Mouse (Mus musculus) left cerebral cortex, adult 8-10 months (tissue): Measurements from ENCODE around the gene D5Ertd579e. TPM values are rescaled to one million over a fixed set of nuclear protein-coding genes. Genes with fewer than 3 reads are reported as not detected.

Experiments used
- DNase-seq, 2 experiments: peaks; one replicate each; pipeline ENCODE4 v3.0.0; 2022; ENCODE audit warnings: low spot score in 2 of 2
- total RNA-seq, 4 experiments: library from RNA; stranded (reverse); gene quantifications; 2 replicates each; pipeline ENCODE4 v1.2.4; 2022

D5Ertd579e gene
- total RNA-seq: 100 to 1,000 TPM in 2 of 4 experiments, 10 to 100 TPM in 2; 91.1 to 114 (median 96.7) TPM

DNA sequence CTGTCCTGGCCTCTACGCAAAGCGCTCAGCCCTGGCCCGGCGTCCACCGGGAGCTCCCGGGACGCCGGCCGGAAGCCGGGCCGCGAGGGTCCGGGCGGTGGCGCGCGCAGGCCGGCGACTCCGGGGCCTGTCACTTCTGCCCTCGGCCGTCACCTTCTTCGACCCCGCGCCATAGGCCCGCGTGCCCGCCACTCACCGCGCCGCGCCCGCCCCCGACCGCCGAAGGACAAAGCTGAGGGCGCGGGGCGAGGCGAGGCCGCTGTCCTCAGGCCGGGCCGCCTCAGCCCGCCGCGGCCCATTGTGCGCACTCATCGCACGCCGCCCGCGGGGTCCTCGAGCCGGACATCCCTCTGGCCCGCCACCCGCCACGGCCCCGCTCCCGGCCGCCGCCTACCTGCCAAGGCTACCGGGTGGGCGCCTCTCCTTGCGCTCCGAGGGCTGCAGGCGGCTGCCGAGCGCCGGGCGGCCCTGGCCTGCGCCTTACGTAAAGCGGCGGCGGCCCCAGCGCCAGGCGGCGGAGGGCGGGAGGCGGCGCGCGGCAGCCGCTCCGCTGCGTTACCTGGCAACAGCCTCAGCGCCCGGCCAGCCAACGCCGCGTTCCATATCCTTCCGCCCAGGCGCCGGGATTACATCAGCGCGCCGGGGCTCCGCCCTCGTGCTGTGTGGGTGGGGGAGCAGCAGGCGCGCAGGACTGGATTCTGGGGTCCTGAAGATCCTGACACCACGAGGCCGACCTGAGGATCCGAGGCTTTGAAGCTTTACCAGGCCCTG, at the start of gene D5Ertd579e:
Gene D5Ertd579e, minus strand, starts transcription at position 564 of the 771 bp plus-strand sequence.
- DNase-seq: peak; percentile 86 to 94

DNA sequence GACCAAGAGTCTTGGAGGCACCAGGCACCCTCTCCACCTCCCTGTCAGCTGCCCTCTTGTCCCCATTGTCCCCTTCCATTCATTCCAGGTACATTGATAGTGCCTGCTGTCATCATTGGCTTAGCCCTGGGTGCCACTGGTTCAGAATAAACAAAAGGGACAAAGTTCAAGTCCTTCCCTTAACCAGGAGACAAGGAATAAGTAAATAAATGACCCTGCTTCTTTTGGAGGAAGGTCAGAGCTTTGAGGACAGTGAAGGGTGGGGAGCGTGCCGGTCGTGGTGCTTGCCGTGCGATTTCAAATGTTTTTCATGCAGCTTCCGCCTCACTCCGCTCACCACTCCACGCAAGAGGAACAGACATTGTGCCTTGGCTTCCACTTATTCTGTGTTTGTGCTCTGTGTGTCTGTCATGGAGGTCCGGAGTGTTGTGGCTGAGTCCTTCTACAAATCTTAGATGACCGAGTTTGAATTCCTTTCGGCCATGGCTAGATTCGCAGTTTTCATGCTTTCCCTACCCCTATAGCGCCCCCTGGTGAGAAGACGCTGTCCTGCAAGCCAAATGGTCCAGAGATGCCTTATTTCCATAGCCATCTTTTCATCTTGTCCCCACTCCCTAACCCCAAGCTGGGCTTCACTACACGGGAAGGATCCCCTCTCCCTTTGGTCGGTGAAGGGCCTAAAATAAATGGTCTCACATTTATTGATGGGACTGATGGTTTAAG, 46.5 kb upstream of the D5Ertd579e start:
- DNase-seq: peak in 1 of 2 experiments; percentile 94

DNA sequence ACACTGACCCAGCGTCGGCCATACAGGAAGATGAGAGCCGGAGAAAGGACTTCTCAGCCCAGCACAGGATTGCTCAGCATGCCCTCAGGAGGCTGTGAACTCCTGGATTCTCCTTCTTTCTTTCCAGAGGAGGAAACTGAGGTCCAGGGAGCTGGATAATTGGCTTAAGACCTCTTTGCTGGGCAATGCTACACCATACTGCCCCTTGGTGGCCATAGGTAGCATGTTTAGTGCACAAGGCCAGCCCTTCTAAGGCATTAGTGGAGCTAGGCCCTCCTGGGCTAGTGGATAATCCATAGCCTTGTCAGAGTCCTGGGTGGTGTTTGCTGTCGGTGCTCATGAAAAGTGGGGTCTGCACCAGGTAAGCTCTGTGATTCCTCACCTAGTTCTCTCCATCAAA, 44.0 kb upstream of the D5Ertd579e start:
- no peak for DNase-seq

DNA sequence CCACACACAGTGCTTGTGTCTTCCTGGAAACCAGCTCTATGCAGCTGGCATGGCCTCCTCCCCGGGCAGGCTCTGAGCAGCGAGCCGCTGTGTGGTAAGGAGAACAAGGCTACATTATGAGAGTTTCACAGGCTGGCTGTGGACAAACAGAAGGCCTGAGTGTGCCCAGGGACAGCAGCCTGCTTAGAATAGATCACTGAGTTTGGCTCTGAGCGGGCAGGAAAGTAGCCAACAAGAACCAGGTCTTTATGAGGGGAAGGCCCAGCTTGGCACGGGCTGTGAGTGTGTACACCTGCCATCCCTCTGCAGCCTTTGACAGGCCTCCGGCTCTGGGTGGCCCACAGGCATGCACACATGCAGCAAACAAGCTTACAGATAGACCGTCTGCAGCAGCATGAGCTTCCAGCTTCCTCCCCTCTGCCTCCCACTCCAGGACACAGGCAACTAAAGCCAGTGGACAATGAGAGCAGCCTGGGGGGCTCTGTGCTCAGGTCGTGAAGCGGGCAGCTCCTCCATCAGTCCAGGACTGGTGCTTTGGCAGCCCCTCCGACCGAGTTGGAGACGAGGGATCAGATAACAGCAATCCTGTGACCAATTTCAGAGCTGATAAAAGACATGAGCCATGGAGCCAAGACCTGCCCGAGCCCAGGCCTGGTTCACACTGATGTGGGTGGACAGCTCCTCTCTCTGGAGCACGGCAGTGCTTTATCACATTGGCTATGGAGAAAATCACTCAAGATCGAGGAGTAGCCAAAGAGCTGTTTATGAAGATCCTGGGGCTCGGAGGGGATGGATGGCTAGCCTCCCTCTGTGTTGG, 43.2 kb upstream of the D5Ertd579e start:
- DNase-seq: peak; percentile 33 to 86

DNA sequence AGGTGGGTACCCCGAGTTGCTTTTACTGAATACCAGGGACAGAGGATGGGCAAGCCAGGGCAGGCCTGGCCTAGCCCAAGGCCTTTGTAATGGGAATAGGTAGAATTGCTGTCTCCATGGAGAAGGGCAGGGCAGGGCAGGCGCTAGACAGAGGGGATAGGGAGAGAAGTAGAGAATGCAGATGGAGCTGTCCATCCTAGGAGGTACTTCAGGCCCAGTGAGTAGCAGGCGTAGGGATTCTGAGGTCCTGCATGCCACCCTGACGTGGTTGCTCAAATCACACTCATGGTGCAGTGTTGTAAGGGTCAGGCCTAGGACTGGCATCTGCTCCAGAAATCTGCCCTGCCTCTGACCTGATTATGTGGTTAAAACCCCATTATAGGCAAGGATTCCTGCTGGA, 41.9 kb upstream of the D5Ertd579e start:
- no peak for DNase-seq

DNA sequence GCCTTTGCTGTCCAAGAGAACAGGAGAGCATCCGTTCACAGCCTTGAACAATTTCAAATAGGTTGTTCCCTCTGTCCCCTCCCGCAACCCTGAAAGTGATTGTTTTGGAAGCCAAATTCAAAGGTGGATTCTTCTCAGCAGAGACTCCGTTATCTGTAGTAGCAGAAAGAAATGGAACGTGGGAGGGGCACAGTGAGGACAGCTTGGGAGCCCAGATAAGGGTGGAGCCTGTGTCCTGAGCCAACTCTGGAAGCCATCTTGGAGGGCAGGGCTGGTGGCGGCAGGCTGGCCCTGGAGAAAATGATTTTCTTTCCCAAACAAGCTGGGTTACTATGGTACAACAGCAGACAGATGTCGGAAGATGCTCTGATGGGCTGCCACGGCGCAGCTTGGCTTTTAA, 40.2 kb upstream of the D5Ertd579e start:
- DNase-seq: no peak

DNA sequence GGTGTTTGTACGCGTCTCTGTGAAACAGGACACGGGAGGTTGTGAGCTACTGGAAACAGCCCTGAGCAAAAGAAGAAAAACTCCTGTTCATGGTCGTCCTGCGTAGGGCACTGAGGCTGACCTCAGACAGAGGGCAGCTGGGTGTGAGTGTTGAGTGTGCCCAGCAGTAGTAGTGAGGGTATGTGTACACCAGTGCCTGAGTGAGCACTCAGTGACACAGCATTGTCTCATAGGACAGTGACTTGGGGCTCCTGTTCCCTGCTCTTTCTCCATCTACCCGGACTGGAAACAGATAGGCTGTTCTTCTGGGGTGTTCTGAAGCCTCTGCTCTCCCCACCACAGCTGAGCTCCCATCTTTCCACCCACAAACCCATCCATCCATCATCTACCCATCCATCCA, 39.3 kb upstream of the D5Ertd579e start:
- no peak for DNase-seq

DNA sequence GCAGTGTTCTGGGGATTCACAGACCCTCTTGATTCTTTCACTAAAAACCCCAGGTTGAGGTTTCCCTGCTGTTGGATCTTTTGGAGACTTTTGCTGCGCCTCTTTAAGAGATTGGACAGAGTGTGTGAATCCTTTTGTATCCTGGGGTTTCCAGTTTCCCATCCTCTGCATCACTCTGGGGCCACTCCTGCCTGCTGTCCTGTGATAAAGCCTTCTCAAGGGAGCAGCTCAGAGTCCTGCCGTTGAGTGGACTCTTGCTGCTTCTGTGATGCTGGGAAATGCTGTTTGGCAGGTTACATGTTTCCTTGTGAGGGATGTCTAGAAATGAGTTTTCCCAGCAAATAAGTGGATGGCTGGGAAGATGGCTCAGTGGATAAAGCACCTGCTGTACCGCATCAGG, 37.6 kb upstream of the D5Ertd579e start:
- DNase-seq: no peak

DNA sequence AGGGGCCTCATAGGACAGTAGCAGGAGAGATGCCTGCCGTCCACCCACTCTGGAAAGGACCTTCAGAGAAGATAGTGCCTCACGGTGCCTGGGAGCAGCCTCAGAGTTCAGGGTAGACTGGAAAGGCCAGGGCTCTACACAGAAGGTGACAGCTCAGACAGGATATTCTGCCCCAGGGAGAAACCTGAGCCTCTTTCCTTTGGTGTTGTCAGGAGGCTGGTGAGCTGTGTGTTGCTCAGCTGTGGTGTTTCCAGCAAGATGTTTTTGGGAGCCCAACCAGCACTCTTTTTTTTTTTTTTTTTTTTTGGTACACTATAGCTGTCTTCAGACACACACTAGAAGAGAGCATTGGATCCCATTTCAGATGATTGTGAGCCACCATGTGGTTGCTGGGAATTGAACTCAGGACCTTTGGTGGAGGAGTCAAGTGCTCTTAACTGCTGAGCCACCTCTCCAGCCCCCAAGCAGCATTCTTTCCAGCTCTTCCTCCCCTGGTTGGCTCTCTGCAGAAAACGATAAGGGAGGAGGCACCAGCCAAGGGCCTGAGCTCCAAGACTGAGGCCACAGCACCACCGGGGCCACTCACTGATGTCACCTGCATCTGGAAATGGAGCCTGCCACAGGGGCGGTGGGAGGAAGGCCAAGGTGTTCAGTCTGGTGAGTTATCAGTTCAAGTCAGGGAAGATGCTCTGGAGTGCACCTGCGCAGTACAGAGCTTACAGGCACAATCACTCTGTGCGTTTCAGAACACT, 36.3 kb upstream of the D5Ertd579e start:
- no peak for DNase-seq

DNA sequence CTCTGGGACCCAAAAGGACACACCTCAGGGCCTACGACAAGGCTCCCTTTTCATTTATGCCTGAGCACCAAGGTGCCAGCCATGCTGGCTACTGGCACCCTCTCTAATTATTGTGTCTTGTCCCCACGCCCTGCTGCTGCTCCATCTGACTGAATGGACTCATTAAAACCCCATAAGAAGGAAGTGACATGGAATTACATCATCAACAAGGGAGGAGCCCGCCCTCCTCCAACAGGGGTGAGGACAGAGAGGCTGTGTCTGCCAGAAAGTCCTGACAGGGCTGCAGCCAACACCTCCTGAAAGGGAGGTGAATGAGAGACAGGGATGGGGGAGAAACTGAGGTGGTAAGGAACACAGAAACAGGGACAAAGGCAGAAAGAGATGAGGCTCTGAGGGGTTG, 34.9 kb upstream of the D5Ertd579e start:
- DNase-seq: no peak

DNA sequence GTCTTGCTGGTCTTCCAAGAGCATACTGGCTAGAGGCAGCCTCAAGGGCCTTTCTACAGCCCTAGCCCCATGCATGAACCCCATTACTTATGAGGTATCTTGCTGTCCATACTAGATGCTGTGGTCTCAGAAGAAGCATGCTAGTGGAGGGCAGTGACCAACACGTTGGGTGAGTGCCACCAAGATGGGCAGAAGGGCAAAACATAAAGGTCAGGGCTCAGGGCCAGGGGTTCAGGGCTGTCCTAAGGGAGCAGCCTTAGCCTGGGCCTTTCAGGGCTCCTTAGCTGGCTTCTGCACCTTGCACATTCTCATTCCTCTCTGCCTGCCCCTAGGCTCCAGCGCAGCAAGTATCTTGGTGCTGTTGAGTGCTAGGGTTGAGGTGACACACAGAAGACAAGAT, 34.1 kb upstream of the D5Ertd579e start:
- DNase-seq: no peak

DNA sequence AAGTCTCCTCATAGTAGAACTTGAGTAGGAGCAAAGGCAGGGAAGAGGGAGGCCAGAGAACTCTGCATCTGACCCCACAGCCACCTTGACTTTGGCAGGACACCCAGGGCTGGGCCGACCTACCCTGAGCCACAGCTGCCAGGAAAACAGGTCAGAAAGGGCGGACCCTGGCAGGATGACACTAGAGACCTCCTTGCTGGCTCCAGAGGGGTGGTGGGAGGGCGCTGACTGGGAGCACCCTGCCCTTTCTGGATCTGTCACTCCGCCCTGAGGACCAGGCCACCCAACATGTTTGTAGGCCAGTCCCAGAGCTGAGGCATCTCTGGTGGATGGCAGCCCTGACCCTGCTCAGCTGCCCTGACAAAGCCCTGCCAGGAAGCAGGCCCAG, 33.3 kb upstream of the D5Ertd579e start:
- no peak for DNase-seq

DNA sequence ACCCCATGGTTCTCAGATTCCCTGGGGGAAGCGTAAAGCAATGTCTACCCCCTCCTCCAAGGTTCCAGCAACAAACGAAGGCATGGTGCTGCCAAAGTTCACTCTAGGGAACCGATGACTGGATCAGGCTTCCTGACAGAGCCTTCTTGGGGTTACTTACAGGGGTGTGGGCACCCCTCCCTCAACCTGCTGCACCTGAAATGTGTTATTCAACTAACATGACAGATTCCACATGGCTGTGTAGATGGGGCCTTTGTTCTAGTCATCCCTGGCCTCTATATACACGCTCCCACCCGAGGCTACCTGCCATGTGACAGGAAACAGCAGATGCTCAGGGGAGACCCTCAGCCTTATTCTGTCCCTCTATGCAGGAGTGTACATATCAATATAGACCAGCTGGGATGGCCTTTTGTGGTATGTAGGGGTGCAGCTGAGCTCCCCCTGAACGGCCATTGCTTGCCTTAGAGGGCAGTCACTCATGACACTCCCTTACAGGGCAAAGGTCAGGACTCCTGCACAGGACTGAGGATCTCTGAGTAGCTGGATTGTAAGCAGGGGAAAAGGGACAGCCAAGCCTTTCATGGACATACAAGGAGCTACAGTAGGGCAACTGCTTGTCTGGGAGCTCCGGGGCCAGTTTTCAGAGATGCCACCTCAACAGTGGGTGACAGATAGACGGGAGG, 32.7 kb upstream of the D5Ertd579e start:
- no peak for DNase-seq

DNA sequence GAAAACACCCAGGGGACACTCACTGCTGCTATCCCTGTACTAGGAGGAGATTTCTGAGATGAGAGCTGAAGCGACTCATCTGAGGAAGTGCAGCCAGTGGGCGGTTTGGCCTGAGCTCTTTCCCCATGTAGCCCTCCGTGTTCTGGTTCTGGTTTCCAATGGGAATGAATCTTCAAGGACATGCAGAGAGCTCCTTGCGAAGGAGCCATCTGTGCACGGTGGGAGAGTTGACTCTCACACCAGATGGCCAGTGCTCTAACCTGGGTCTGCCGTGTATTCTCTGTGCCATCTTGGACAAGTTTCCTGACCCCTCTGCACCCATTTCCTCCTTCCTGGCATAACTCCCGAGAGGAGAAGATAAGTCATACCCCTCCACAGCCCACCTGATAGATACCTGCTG, 32.0 kb upstream of the D5Ertd579e start:
- DNase-seq: no peak

DNA sequence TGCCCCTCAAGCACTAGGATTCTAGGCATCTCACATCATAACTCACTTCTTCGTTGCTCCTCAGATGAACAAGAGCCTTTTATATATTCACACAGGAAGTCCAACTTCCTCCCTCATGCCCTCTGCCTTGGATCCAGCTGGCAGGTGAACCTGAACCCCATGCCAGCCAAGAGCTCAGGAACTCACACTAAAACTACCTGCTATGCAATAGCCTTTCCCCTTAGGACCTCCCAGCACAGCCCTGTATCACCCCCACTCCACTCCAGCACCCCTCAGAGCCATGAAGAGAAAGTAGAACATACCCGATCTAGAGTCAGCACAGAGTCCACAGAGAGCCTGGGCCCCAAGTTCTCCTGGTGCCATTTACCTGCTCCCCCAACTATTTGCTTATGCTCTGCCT, 31.3 kb upstream of the D5Ertd579e start:
- no peak for DNase-seq

DNA sequence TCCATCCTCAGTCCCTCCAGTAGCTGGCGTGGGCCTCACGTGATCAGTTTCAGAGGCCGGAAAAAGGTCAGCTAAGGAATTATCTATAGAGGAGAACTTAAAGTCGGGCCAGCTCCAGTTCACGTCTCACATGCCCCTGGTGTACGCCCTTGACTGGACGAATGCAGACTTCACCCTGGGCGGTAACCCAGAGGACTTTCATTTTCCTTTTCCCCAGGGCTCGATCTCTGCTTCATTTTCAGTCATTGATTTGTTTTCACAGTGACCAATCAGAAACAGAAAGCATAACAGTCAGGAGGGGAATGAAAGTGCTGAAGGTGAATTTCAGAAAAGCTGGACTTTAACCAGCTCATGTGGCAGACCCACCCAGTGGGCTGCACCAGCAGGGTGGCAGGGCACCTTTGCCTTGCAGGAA, 30.6 kb upstream of the D5Ertd579e start:
- DNase-seq: no peak

DNA sequence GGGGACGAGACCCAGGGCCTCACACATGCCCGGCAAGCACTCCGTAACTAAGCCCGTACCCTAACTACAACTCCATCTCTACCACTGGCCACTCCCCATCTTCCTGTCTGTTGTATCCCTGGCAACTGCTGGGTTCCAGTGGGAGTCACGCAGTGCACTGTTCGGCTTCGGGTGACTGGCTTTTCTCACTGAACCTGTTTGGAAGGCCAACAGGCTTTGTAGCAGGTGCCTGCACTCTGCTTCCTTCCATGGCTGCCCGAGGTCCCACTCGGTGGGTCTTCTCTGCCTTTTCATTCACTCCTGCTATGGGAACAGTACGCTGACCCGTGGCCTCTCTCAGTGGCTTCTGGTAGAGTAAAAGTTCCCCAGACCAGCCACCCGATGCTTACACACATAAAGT, 30.0 kb upstream of the D5Ertd579e start:
- DNase-seq: no peak

DNA sequence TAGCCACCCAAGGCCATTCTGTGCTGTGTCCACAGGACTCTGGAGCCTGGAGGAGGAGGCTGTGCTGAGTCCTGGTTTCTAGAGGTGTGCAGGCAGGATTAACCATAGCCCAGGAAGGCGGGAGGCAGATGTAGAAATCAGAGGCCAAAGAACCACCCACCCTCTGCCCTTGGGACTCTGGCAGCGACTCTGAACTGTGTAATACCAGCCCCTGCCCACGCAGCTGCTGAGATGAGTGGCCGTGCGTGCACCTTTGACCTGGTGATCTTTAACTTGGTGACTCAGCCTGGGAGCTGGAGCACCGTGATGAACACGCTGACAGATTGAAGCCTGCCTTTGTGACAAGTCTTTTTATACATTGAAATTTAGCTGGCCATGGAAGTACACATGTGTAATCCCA, 28.4 kb upstream of the D5Ertd579e start:
- DNase-seq: no peak

DNA sequence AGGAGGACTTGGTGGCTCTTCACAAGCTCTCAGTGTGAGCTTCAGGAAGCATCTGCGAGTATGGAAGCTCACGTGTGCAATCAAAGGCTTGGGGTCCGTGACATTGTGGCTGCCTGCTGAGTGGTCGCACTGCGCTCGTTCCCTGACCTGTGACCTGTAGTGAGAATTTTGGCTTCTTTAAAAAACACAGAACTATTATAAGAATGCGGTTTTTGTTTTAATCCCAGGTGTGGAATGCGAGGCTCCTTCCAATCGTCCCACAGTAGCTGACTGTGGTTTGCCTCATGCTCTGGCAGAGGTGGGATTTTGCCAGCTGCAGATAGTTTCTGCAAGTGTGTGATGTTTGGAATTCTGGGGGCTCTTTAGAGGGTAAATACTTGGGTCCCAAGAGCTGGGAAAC, 27.5 kb upstream of the D5Ertd579e start:
- no peak for DNase-seq

DNA sequence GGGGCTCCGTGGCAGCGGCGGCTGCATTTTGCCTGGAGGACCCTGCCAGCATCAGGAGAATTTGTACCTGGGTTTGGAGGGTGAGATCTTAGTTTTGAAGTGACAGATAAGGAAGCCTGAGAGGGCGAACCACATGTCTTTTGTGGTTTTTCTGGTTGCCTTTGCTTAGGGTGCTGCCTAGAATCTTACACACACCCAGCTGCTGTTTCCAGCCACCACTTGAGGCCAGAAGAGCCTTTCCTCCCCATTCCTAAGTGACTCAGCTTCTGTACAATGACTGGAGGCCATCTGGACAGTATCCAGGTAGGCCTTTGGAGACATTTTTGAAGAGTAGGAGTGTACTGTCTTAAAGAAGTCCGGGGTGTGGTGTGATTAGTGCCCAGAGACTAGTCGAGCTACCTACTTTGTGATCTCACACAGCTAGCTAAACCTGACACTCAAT, 26.6 kb upstream of the D5Ertd579e start:
- no peak for DNase-seq
